Mouse (Mus musculus) MEL (cell line): ENCODE results near the gene Pomt1. TPM values are rescaled to one million over a fixed set of nuclear protein-coding genes. Genes with fewer than 3 reads are reported as not detected.

Experiments used
- DNase-seq: peaks from one replicate; pipeline ENCODE4 v3.0.0; 2011; ENCODE audit warnings: low read depth, low spot score
- H3K27ac ChIP-seq: 2 replicates; pipeline ENCODE4 v1.5.1; 2012; ENCODE audit warnings: low read depth, mild to moderate bottlenecking, control low read depth, low read length, moderate library complexity; ENCODE audit not compliant: control insufficient read depth
- H3K27me3 ChIP-seq, 2 experiments: fragments of 150-350 bp in 1 of 2; sonication (generic) in 1 of 2; 2 replicates each; pipeline ENCODE4 v1.6.1; 2012; ENCODE audit warnings: low read length in 2 of 2, mild to moderate bottlenecking in 2 of 2, improper control_type of control experiment in 1 of 2, moderate library complexity in 1 of 2; ENCODE audit not compliant: insufficient read depth in 2 of 2, control insufficient read depth in 1 of 2
- H3K36me3 ChIP-seq, 2 experiments: 2 replicates each; pipeline ENCODE4 v1.6.1; 2012 to 2014; ENCODE audit warnings: low read length in 2 of 2, improper control_type of control experiment in 1 of 2, inconsistent platforms in 1 of 2, mild to moderate bottlenecking in 1 of 2; ENCODE audit not compliant: insufficient read depth in 2 of 2, control insufficient read depth in 1 of 2
- H3K4me1 ChIP-seq, 2 experiments: fragments of 150-350 bp in 1 of 2; sonication (generic) in 1 of 2; 2 replicates each; pipeline ENCODE4 v1.6.1; 2012; ENCODE audit warnings: low read length in 2 of 2, improper control_type of control experiment in 1 of 2, mild to moderate bottlenecking in 1 of 2; ENCODE audit not compliant: insufficient read depth in 2 of 2, control insufficient read depth in 1 of 2
- H3K4me3 ChIP-seq, 2 experiments: fragments of 150-350 bp in 1 of 2; sonication (generic) in 1 of 2; 2 replicates each; pipeline ENCODE4 v1.5.1; 2012; ENCODE audit warnings: low read depth in 2 of 2, low read length in 2 of 2, mild to moderate bottlenecking in 2 of 2, moderate library complexity in 2 of 2, control low read depth in 1 of 2, improper control_type of control experiment in 1 of 2; ENCODE audit not compliant: control insufficient read depth in 1 of 2, insufficient read depth in 1 of 2
- H3K79me2 ChIP-seq: 2 replicates; pipeline ENCODE4 v1.6.1; 2012; ENCODE audit warnings: mild to moderate bottlenecking, low read length, moderate library complexity; ENCODE audit not compliant: control insufficient read depth, poor library complexity, insufficient read depth
- H3K9ac ChIP-seq: 2 replicates; pipeline ENCODE4 v1.6.1; 2012; ENCODE audit warnings: low read depth, mild to moderate bottlenecking, control low read depth, low read length, moderate library complexity; ENCODE audit not compliant: control insufficient read depth, poor library complexity, severe bottlenecking
- H3K9me3 ChIP-seq: fragments of 150-350 bp; sonication (generic); replicated peaks from 2 replicates; pipeline ENCODE4 v1.6.1; 2012; ENCODE audit warnings: mild to moderate bottlenecking, low read length, improper control_type of control experiment, moderate library complexity; ENCODE audit not compliant: insufficient read depth
- CHD1 ChIP-seq: IDR thresholded peaks from 2 replicates; pipeline ENCODE4 v1.6.1; 2012; ENCODE audit warnings: low read depth, mild to moderate bottlenecking, inconsistent platforms, low read length, improper control_type of control experiment
- CTCF ChIP-seq, 3 experiments: IDR thresholded peaks in 2 of 3; conservative IDR thresholded peaks in 1 of 3; 2 replicates each; pipeline ENCODE4 v1.5.1; 2011 to 2012; ENCODE audit warnings: low read length in 3 of 3, low read depth in 2 of 3, mild to moderate bottlenecking in 2 of 3, improper control_type of control experiment in 1 of 3, inconsistent platforms in 1 of 3, mixed read lengths in 1 of 3, moderate library complexity in 1 of 3; ENCODE audit not compliant: control insufficient read depth in 1 of 3, insufficient read depth in 1 of 3, poor library complexity in 1 of 3, severe bottlenecking in 1 of 3
- EP300 ChIP-seq, 2 experiments: IDR thresholded peaks; 2 replicates each; pipeline ENCODE4 v1.6.1; 2011; ENCODE audit warnings: improper control_type of control experiment in 2 of 2, low read length in 2 of 2, low read depth in 1 of 2, mild to moderate bottlenecking in 1 of 2
- JUND ChIP-seq: IDR thresholded peaks from 2 replicates; pipeline ENCODE4 v1.6.1; 2011; ENCODE audit warnings: low read depth, mild to moderate bottlenecking, improper control_type of control experiment, low read length
- KAT2A ChIP-seq: conservative IDR thresholded peaks from 2 replicates; pipeline ENCODE4 v1.6.1; 2012; ENCODE audit warnings: low read depth, low read length, improper control_type of control experiment, inconsistent platforms
- MXI1 ChIP-seq: IDR thresholded peaks from 2 replicates; pipeline ENCODE4 v1.6.1; 2011; ENCODE audit warnings: mild to moderate bottlenecking, low read depth, low read length, improper control_type of control experiment
- NELFE ChIP-seq: IDR thresholded peaks from 2 replicates; pipeline ENCODE4 v1.6.1; 2011; ENCODE audit warnings: low read depth, low read length, improper control_type of control experiment
- POLR2A ChIP-seq, 2 experiments: IDR thresholded peaks; 2 replicates each; pipeline ENCODE4 v1.6.1; 2011 to 2012; ENCODE audit warnings: low read length in 2 of 2, mild to moderate bottlenecking in 2 of 2, control low read depth in 1 of 2, improper control_type of control experiment in 1 of 2, low read depth in 1 of 2, moderate library complexity in 1 of 2; ENCODE audit not compliant: control insufficient read depth in 1 of 2, insufficient read depth in 1 of 2, poor library complexity in 1 of 2
- SMC3 ChIP-seq: IDR thresholded peaks from 2 replicates; pipeline ENCODE4 v1.6.1; 2011; ENCODE audit warnings: low read depth, low read length, improper control_type of control experiment
- ZC3H11A ChIP-seq: IDR thresholded peaks from 2 replicates; pipeline ENCODE4 v1.6.1; 2012; ENCODE audit warnings: low read depth, mild to moderate bottlenecking, inconsistent platforms, low read length, improper control_type of control experiment
- ZKSCAN1 ChIP-seq: IDR thresholded peaks from 2 replicates; pipeline ENCODE4 v1.6.1; 2012; ENCODE audit warnings: low read depth, mild to moderate bottlenecking, inconsistent platforms, low read length, improper control_type of control experiment, moderate library complexity
- ZNF384 ChIP-seq: IDR thresholded peaks from 2 replicates; pipeline ENCODE4 v1.6.1; 2012; ENCODE audit warnings: low read depth, mild to moderate bottlenecking, inconsistent platforms, low read length, improper control_type of control experiment
- polyA plus RNA-seq, 2 experiments: library from polyadenylated mRNA; stranded (reverse) in 1 of 2; unstranded in 1 of 2; fragments of >175 nt in 1 of 2; fragments of >200 nt in 1 of 2; gene quantifications; 2 replicates each; pipeline versions ENCODE4 v1.2.1 to v1.2.4; 2012; ENCODE audit warnings: low replicate concordance in 2 of 2, low read depth in 1 of 2; ENCODE audit not compliant: insufficient read length in 2 of 2, insufficient read depth in 1 of 2, missing spikeins in 1 of 2
- total RNA-seq: library from RNA; depleted of rRNA; stranded (reverse); fragments of 300-350 nt; gene quantifications from 2 replicates; pipeline ENCODE4 v1.2.3, GENCODE M21; 2012

Pomt1 gene
- total and polyA plus RNA-seq, 3 experiments = 34.2 to 42.8 TPM; not detected in 1

DNA sequence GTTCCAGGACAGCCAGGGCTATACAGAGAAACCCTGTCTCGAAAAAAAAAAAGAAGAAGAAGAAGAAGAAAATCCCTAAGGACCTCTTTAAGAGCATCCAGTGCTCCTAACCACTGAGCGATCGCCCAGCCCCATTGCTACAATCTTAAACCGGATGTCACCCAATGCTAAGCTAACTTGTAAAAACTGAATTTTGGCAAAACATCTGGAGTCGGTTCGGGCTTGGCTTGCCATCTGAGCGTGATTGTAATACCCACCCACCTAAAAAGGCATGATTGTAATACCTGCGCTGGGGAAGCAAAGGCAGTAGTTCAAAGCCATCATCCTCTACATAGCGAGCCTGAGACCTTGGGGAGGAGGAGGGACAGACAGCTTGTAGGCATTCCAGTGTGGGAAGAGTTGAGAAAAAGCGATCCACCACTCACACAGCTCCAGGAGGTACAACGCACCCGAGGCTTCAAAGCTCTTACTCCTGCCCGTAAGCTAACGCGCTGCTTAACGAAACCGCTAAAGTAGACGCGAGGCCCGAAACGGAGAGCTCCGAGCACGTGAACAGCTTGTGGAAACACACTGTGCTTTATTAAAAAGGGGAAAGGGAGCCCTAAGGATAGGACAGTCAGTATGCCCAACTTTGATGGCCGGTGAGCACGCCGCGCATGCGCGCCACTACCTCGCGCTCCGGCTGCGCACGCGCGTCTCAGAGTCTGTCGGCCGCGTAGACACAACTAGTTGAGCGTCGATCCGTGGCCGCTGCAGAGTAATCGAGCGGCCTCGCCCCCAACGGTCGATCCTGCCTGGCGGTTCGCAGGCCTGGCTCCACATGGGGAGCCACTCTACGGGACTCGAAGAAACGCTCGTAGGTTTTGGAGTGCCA, at the start of gene Pomt1 (continued):
- TF ChIP-seq SMC3 (no peak), KAT2A (no peak; the same call in 1 of the 2 replicates), ZNF384 (0 out of 2 replicates have a peak, but pooled peaks have one; percentile 20), EP300 (IDR thresholded peaks at IDR 0.05; ENCODE audit: low read depth in 1 of 2, low read length in 2 of 2) (peak in 1 of 2 experiments; percentile 69; a peak in 2 of 4 replicates), JUND (no peak)
- TF ChIP-seq, all 39 proteins: peak for 18

GRCm38 (mm10) chr2:32187019-32187551, 49.3 kb upstream of the Pomt1 start:
- Histone ChIP-seq H3K9ac (no peak overlapping the region), H3K9me3 (no peaks in the 10 kb centered on the region), H3K36me3 (peaks cover 0 to 5% of the 10 kb centered on the region in 2 experiments; a peak in 2 of 4 replicates), H3K4me1 (no peaks in the 10 kb centered on the region), H3K27me3 (no peaks in the 10 kb centered on the region), H3K27ac (no peak overlapping the region), H3K4me3 (no peak overlapping the region), H3K79me2 (peaks cover 1% of the 10 kb centered on the region; the same call in 1 of the 2 replicates)
- no peak for DNase-seq
- TF ChIP-seq NELFE (no peak), MXI1 (no peak), ZNF384 (no peak)

GRCm38 (mm10) chr2:32187649-32188048, 48.7 kb upstream of the Pomt1 start:
- DNase-seq = no peak
- Histone ChIP-seq H3K4me3 (no peak overlapping the region), H3K9ac (no peak overlapping the region), H3K27ac (no peak overlapping the region), H3K4me1 (no peaks in the 10 kb centered on the region), H3K27me3 (no peaks in the 10 kb centered on the region), H3K9me3 (no peaks in the 10 kb centered on the region), H3K79me2 (peaks cover 1% of the 10 kb centered on the region; the same call in 1 of the 2 replicates), H3K36me3 (peaks cover 0 to 5% of the 10 kb centered on the region in 2 experiments; a peak in 2 of 4 replicates)
- TF ChIP-seq CHD1 (no peak), ZKSCAN1 (no peak), CTCF (IDR thresholded peaks at IDR 0.05 in 2 of 3, conservative IDR thresholded peaks at IDR 0.05 in 1 of 3; ENCODE audit: control insufficient read depth in 1 of 3, insufficient read depth in 1 of 3, low read depth in 2 of 3, low read length in 3 of 3, poor library complexity in 1 of 3, severe bottlenecking in 1 of 3) (no peak), ZC3H11A (no peak), POLR2A (IDR thresholded peaks at IDR 0.05; ENCODE audit: control insufficient read depth in 1 of 2, insufficient read depth in 1 of 2, low read depth in 1 of 2, low read length in 2 of 2, poor library complexity in 1 of 2) (no peak)
- TF ChIP-seq, all 39 proteins: peak for 0
